Mouse (Mus musculus) lung, embryonic 16.5 days (tissue): ENCODE results near the gene Nms. TPM values are rescaled to one million over a fixed set of nuclear protein-coding genes. Genes with fewer than 3 reads are reported as not detected.

Experiments
- ATAC-seq: fragments of 200-750 bp; cut with Nextera tagmentation; 2 replicates; pipeline ENCODE4 v1.8.0; 2017; ENCODE audit warnings: low read depth, mild to moderate bottlenecking, moderate library complexity
- H3K27ac ChIP-seq: fragments of 300-500 bp; sonication (generic); 2 replicates; pipeline ENCODE4 v1.5.1; 2014; ENCODE audit warnings: mild to moderate bottlenecking, control low read depth, low read length
- H3K27me3 ChIP-seq: fragments of 300-500 bp; sonication (generic); 2 replicates; pipeline ENCODE4 v1.6.1; 2014; ENCODE audit warnings: low read depth, low read length, mixed read lengths; ENCODE audit not compliant: control insufficient read depth, insufficient read depth
- H3K36me3 ChIP-seq: fragments of 300-500 bp; sonication (generic); 2 replicates; pipeline ENCODE4 v1.6.1; 2014; ENCODE audit warnings: low read length; ENCODE audit not compliant: control insufficient read depth, insufficient read depth
- H3K4me1 ChIP-seq: fragments of 300-500 bp; sonication (generic); replicated peaks from 2 replicates; pipeline ENCODE4 v1.6.1; 2014; ENCODE audit warnings: low read length, mixed read lengths; ENCODE audit not compliant: control insufficient read depth, insufficient read depth
- H3K4me2 ChIP-seq: fragments of 300-500 bp; sonication (generic); 2 replicates; pipeline ENCODE4 v1.6.1; 2014; ENCODE audit warnings: low read depth, low read length, control low read depth
- H3K4me3 ChIP-seq: fragments of 300-500 bp; sonication (generic); 2 replicates; pipeline ENCODE4 v1.5.1; 2014; ENCODE audit warnings: mild to moderate bottlenecking, low read length, control low read depth
- H3K9ac ChIP-seq: fragments of 300-500 bp; sonication (generic); 2 replicates; pipeline ENCODE4 v1.6.1; 2014; ENCODE audit warnings: low read length, control low read depth
- H3K9me3 ChIP-seq: fragments of 300-500 bp; sonication (generic); 2 replicates; pipeline ENCODE4 v1.6.1; 2016; ENCODE audit warnings: low read length; ENCODE audit not compliant: control insufficient read depth
- WGBS: fragments of 180-500 bp; shearing (Covaris S2); extraction: QIAGEN DNeasy Blood & Tissue Kit; methylation state at CpG from one replicate; pipeline ENCODE4 v1.1.7; 2014; 5-methylcytosine and 5-hydroxymethylcytosine counted together
- polyA plus RNA-seq: library from polyadenylated mRNA; unstranded; fragments of >200 nt; fragmentation: Nextera tagmentation; extraction: Ambion mirVana; gene quantifications from 2 replicates; pipeline ENCODE4 v1.2.1, GENCODE M21; 2015

The Nms gene
- polyA plus RNA-seq, 1 experiment from 2014 or later, result not detected

- H3K27ac ChIP-seq, result peak overlapping the region; percentile 86
- H3K9me3 ChIP-seq, result no peaks in the 10 kb centered on the region
- peak overlapping the region; percentile 92 for H3K9ac ChIP-seq
- peak overlapping the region; percentile 87 for H3K4me2 ChIP-seq
- peak; percentile 99 for ATAC-seq
- WGBS, result 3% methylated on average over 38 of the region's 38 CpGs
- H3K36me3 ChIP-seq, result peaks cover 2% of the 10 kb centered on the region
- H3K27me3 ChIP-seq, result no peaks in the 10 kb centered on the region
- H3K4me3 ChIP-seq, result peak overlapping the region; percentile 92
- peaks cover 10% of the 10 kb centered on the region; the same call in 1 of the 2 replicates for H3K4me1 ChIP-seq
Measured at GRCm38 (mm10) chr1:38987080-38987864, 48.3 kb downstream of the Nms start.

DNA sequence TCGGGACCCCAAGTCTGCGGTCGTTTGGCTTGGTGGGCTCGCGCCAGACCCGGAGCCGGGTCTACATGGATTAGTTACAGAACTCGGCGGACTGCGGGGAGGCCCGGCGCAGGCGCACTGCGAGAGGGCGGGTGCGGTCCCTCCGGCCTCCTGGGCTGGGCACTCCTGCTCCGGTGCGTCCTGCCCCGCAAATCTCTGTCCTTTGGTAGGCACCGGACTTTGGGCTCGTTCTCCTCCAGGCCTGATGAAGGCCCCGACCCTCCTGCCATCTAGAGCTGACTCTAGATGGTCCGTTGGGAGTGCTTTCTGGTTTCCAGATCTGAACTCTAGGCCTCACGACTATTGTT, 48.9 kb downstream of the Nms start:
- peaks cover 6% of the 10 kb centered on the region for H3K36me3 ChIP-seq
- WGBS, result 2% methylated on average over 25 of the region's 25 CpGs
- H3K4me3 ChIP-seq, result peak overlapping the region; percentile 92
- peaks cover 10% of the 10 kb centered on the region; the same call in 1 of the 2 replicates for H3K4me1 ChIP-seq
- H3K27me3 ChIP-seq, result no peaks in the 10 kb centered on the region
- peak; percentile 91 for ATAC-seq
- H3K27ac ChIP-seq, result peak overlapping the region; percentile 86
- peak overlapping the region; percentile 87 for H3K4me2 ChIP-seq
- H3K9me3 ChIP-seq, result no peaks in the 10 kb centered on the region
- peak overlapping the region; percentile 92 for H3K9ac ChIP-seq

DNA sequence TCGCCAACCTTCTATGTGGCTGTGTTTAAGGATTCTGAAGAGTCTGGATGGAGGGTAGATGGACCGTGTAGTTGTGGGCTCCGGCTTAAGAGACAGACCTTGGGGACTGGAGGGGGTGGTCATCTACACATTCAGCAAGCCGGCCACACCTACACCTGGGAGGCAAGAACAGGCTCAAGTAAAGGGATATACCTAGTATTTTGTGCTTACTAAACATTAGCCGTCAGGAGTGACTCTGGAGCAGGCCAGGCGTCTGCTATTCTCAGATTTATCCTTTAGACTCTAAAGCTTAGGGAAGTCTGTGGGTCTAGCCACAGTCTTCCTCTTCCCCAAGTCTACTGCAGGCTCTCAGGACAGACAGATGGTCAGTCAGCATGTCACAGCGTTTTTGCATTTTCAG, 49.4 kb downstream of the Nms start:
- peak overlapping the region; percentile 87 for H3K4me2 ChIP-seq
- peaks cover 10% of the 10 kb centered on the region; the same call in 1 of the 2 replicates for H3K4me1 ChIP-seq
- H3K9me3 ChIP-seq, result no peaks in the 10 kb centered on the region
- no peaks in the 10 kb centered on the region for H3K27me3 ChIP-seq
- peaks cover 8% of the 10 kb centered on the region for H3K36me3 ChIP-seq
- ATAC-seq, result no peak
- H3K4me3 ChIP-seq, result peak overlapping the region; percentile 92
- WGBS, result 14% methylated on average over 7 of the region's 7 CpGs
- H3K9ac ChIP-seq, result peak overlapping the region; percentile 92
- H3K27ac ChIP-seq, result peak overlapping the region; percentile 5; the same call in 1 of the 2 replicates

GRCm38 (mm10) chr1:38992365-38992764, 53.4 kb downstream of the Nms start:
- H3K27me3 ChIP-seq, result no peaks in the 10 kb centered on the region
- peaks cover 24% of the 10 kb centered on the region for H3K36me3 ChIP-seq
- no peak overlapping the region for H3K27ac ChIP-seq
- peaks cover 7% of the 10 kb centered on the region; the same call in 1 of the 2 replicates for H3K4me1 ChIP-seq
- H3K9ac ChIP-seq, result no peak overlapping the region
- no peak overlapping the region for H3K4me2 ChIP-seq
- WGBS, result 78% methylated on average over 3 of the region's 3 CpGs
- no peaks in the 10 kb centered on the region for H3K9me3 ChIP-seq
- H3K4me3 ChIP-seq, result no peak overlapping the region
- ATAC-seq, result no peak

Other genes with a start within 250 kb of the Nms start
- 0.38 and 0.40 TPM in 2 replicates for gene Lonrf2, start 102.4 kb upstream of the Nms start, polyA plus RNA-seq
- 1.1 and 1.2 TPM in 2 replicates for gene Chst10, start 41.0 kb upstream of the Nms start, polyA plus RNA-seq
- gene Pdcl3, start 46.5 kb downstream of the Nms start, polyA plus RNA-seq, result 167 and 181 TPM in 2 replicates